Mouse (Mus musculus) mesoderm, embryonic 11.5 days (tissue): ENCODE results near the gene Egln1.
A peak's percentile ranks its signal among the peaks of the same experiment; 100 is the strongest.

Experiments
- DNase-seq: peaks from one replicate; pipeline ENCODE4 v3.0.0-alpha.2; 2012; ENCODE audit warnings: low read depth, low spot score

Egln1 gene

GRCm38 (mm10) chr8:124909936-124910335, 39.2 kb downstream of the Egln1 start:
- DNase-seq: no peak

- no peak for DNase-seq
Measured at GRCm38 (mm10) chr8:124905482-124905881, 43.6 kb downstream of the Egln1 start.

GRCm38 (mm10) chr8:124903198-124903597, 45.9 kb downstream of the Egln1 start:
- no peak for DNase-seq

GRCm38 (mm10) chr8:124898251-124898905, 50.7 kb downstream of the Egln1 start:
- no peak for DNase-seq

GRCm38 (mm10) chr8:124897386-124898250, 51.5 kb downstream of the Egln1 start, which contains the start of the genes Exoc8 and Sprtn:
Exoc8 (minus strand) TSS chr8:124897705.
Sprtn (plus strand) TSS chr8:124897886.
- DNase-seq: peak; percentile 97

- DNase-seq: peak; percentile 69
Measured at GRCm38 (mm10) chr8:124896632-124897385, 52.3 kb downstream of the Egln1 start.

GRCm38 (mm10) chr8:124896010-124896631, 53.0 kb downstream of the Egln1 start:
- DNase-seq: peak; percentile 11

GRCm38 (mm10) chr8:124892596-124892995, 56.5 kb downstream of the Egln1 start:
- no peak for DNase-seq

- no peak for DNase-seq
Measured at GRCm38 (mm10) chr8:124888385-124888784, 60.7 kb downstream of the Egln1 start.

- DNase-seq: no peak
Measured at GRCm38 (mm10) chr8:124878946-124879526, 70.1 kb downstream of the Egln1 start.

- no peak for DNase-seq
Measured at GRCm38 (mm10) chr8:124878141-124878540, 71.0 kb downstream of the Egln1 start.

- no peak for DNase-seq
Measured at GRCm38 (mm10) chr8:124872690-124873089, 76.4 kb downstream of the Egln1 start.

- no peak for DNase-seq
Measured at GRCm38 (mm10) chr8:124872081-124872480, 77.0 kb downstream of the Egln1 start.

- no peak for DNase-seq
Measured at GRCm38 (mm10) chr8:124871474-124871873, 77.7 kb downstream of the Egln1 start.

GRCm38 (mm10) chr8:124869708-124870107, 79.4 kb downstream of the Egln1 start:
- DNase-seq: no peak

GRCm38 (mm10) chr8:124867126-124867525, 82.0 kb downstream of the Egln1 start:
- no peak for DNase-seq

GRCm38 (mm10) chr8:124866669-124867068, 82.5 kb downstream of the Egln1 start:
- DNase-seq: no peak

GRCm38 (mm10) chr8:124863729-124864128, 85.4 kb downstream of the Egln1 start:
- DNase-seq: no peak

GRCm38 (mm10) chr8:124863163-124863677, 85.9 kb downstream of the Egln1 start:
- DNase-seq: no peak

- DNase-seq: peak; percentile 93
Measured at GRCm38 (mm10) chr8:124862321-124863162, 86.6 kb downstream of the Egln1 start, which contains the start of the genes Gnpat and 2810004N23Rik. Gnpat (plus strand) TSS chr8:124863033. 2810004N23Rik (minus strand) TSS chr8:124863120.
